Mouse (Mus musculus) bone marrow macrophage, adult 2 months (primary cell): ENCODE data around the gene Slc9a3r2.

ENCODE experiments used
- CTCF ChIP-seq: IDR thresholded peaks from 2 replicates; pipeline ENCODE4 v1.5.1; 2012; ENCODE audit warnings: low read depth, mild to moderate bottlenecking, low read length, moderate library complexity
- POLR2A ChIP-seq: IDR thresholded peaks from 2 replicates; pipeline ENCODE4 v1.6.1; 2012; ENCODE audit warnings: mild to moderate bottlenecking, low read depth, low read length, borderline replicate concordance

DNA sequence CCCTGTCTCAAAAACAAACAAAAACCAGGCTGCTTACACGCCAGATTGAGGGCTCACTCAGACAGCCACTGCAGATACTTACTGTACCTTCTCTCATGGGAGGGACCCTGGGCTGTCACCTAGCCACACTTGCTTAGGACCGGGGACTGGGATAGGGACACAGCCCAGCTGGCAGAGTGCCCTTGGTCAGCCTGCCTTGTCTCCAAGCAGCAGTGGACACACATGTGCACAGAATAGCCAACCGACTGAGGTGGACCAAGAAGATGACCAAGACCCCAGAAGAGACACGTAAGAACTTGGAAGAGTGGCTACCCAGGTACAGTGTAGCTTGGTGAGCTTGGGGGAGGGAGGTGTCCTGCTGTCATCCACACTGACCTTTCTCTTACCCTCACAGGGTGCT, 11.9 kb downstream of the Slc9a3r2 start:
- no peak for TF ChIP-seq POLR2A
- TF ChIP-seq CTCF = no peak
